Mouse (Mus musculus): ENCODE data around the gene Zbtb42.

The Zbtb42 gene

GRCm38 (mm10) chr12:112678555-112679026 is at the start of gene Zbtb42:
TSS of gene Zbtb42 (plus strand) at chr12:112678828.
- no peak for DNase-seq

- peak; percentile 38 for DNase-seq
These were observed 49.5 kb upstream of the Zbtb42 start for GRCm38 (mm10) chr12:112628928-112629721.

GRCm38 (mm10) chr12:112630029-112630428 is 48.6 kb upstream of the Zbtb42 start:
- no peak for DNase-seq

GRCm38 (mm10) chr12:112630796-112631195 is 47.8 kb upstream of the Zbtb42 start:
- no peak for DNase-seq

GRCm38 (mm10) chr12:112631472-112631871 is 47.2 kb upstream of the Zbtb42 start:
- no peak for DNase-seq

- DNase-seq, result no peak
These were observed 46.4 kb upstream of the Zbtb42 start for GRCm38 (mm10) chr12:112632084-112632777.

- no peak for DNase-seq
These were observed 45.7 kb upstream of the Zbtb42 start for GRCm38 (mm10) chr12:112632907-112633306.

- no peak for DNase-seq
These were observed 44.9 kb upstream of the Zbtb42 start for GRCm38 (mm10) chr12:112633686-112634085.

- DNase-seq, result no peak
These were observed 39.1 kb upstream of the Zbtb42 start for GRCm38 (mm10) chr12:112639526-112639925.

GRCm38 (mm10) chr12:112643126-112643525 is 35.5 kb upstream of the Zbtb42 start:
- no peak for DNase-seq

- peak; percentile 97 for DNase-seq
These were observed 34.3 kb upstream of the Zbtb42 start, which contains the start of gene Siva1 for GRCm38 (mm10) chr12:112644180-112644854. TSS of gene Siva1 (plus strand) at chr12:112644679.

- DNase-seq, result peak; percentile 68
These were observed 33.6 kb upstream of the Zbtb42 start for GRCm38 (mm10) chr12:112644855-112645506.

GRCm38 (mm10) chr12:112646139-112646538 is 32.5 kb upstream of the Zbtb42 start:
- DNase-seq, result no peak

- no peak for DNase-seq
These were observed 30.5 kb upstream of the Zbtb42 start for GRCm38 (mm10) chr12:112648081-112648480.

- no peak for DNase-seq
These were observed 26.7 kb upstream of the Zbtb42 start for GRCm38 (mm10) chr12:112651778-112652439.

GRCm38 (mm10) chr12:112653157-112653824 is 25.3 kb upstream of the Zbtb42 start:
- DNase-seq, result peak; percentile 91

- no peak for DNase-seq
These were observed 24.6 kb upstream of the Zbtb42 start for GRCm38 (mm10) chr12:112654076-112654475.

- DNase-seq, result no peak
These were observed 20.0 kb upstream of the Zbtb42 start for GRCm38 (mm10) chr12:112658619-112659018.

GRCm38 (mm10) chr12:112659109-112659508 is 19.5 kb upstream of the Zbtb42 start:
- peak; percentile 80 for DNase-seq

GRCm38 (mm10) chr12:112660576-112661326 is 17.9 kb upstream of the Zbtb42 start:
- no peak for DNase-seq

GRCm38 (mm10) chr12:112661327-112661605 is 17.4 kb upstream of the Zbtb42 start:
- DNase-seq, result no peak

All from right cerebral cortex, postnatal 14 days (tissue).